Mouse (Mus musculus) CH12.LX (cell line): ENCODE measurements around the gene Serpind1.
A peak's percentile ranks its signal among the peaks of the same experiment; 100 is the strongest.

Experiments used
- CTCF ChIP-seq, 2 experiments: IDR thresholded peaks in 1 of 2; conservative IDR thresholded peaks in 1 of 2; 2 replicates each; pipeline ENCODE4 v1.5.1; 2011 to 2012; ENCODE audit warnings: low read depth in 2 of 2, low read length in 2 of 2, improper control_type of control experiment in 1 of 2, inconsistent platforms in 1 of 2, mild to moderate bottlenecking in 1 of 2, moderate library complexity in 1 of 2
- EP300 ChIP-seq: IDR thresholded peaks from 2 replicates; pipeline ENCODE4 v1.6.1; 2011; ENCODE audit warnings: low read length, improper control_type of control experiment
- MAFK ChIP-seq: IDR thresholded peaks from 2 replicates; pipeline ENCODE4 v1.6.1; 2011; ENCODE audit warnings: low read length, improper control_type of control experiment; ENCODE audit not compliant: insufficient replicate concordance
- NRF1 ChIP-seq: IDR thresholded peaks from 2 replicates; pipeline ENCODE4 v1.6.1; 2014; ENCODE audit warnings: low read depth, mild to moderate bottlenecking, inconsistent platforms, low read length, improper control_type of control experiment, moderate library complexity
- POLR2A ChIP-seq: IDR thresholded peaks from 2 replicates; pipeline ENCODE4 v1.6.1; 2011; ENCODE audit warnings: low read depth, mild to moderate bottlenecking, improper control_type of control experiment, low read length
- POLR2AphosphoS2 ChIP-seq: IDR thresholded peaks from 2 replicates; pipeline ENCODE4 v1.6.1; 2011; ENCODE audit warnings: low read depth, low read length, improper control_type of control experiment
- ZC3H11A ChIP-seq: IDR thresholded peaks from 2 replicates; pipeline ENCODE4 v1.6.1; 2012; ENCODE audit warnings: low read depth, mild to moderate bottlenecking, inconsistent platforms, low read length, improper control_type of control experiment
- ZKSCAN1 ChIP-seq: IDR thresholded peaks from 2 replicates; pipeline ENCODE4 v1.6.1; 2012; ENCODE audit warnings: low read depth, inconsistent platforms, low read length, improper control_type of control experiment, borderline replicate concordance
- ZMIZ1 ChIP-seq: IDR thresholded peaks from 2 replicates; pipeline ENCODE4 v1.6.1; 2012; ENCODE audit warnings: low read depth, mild to moderate bottlenecking, inconsistent platforms, low read length, improper control_type of control experiment

DNA sequence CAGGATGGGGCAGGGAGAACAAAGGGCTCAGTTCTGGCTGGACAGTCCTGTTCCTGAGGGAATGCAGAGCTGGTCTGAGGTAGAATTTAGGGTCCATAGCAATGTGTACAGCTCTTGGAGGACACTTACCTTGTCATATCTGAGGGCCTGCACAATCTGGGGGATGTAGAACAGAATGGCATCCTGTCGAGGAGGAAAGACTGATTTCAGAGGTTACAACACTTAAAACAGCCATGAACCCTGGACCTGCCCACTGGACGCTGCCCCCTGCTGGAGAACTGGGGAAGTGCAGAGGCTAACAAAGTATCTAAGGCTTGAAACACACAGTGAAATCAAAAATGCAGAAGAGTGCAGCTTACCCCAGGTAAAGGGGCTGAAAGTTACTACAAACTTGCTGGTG lies 38.4 kb upstream of the Serpind1 start:
- TF ChIP-seq EP300, result no peak
- TF ChIP-seq NRF1, result no peak
- TF ChIP-seq POLR2AphosphoS2, result no peak
- peak; percentile 97 to 100 for TF ChIP-seq CTCF (conservative IDR thresholded peaks at IDR 0.05 in 1 of 2, IDR thresholded peaks at IDR 0.05 in 1 of 2; ENCODE audit: low read depth in 2 of 2, low read length in 2 of 2)
- TF ChIP-seq ZC3H11A, result no peak; the same call in 1 of the 2 replicates
- TF ChIP-seq ZKSCAN1, result no peak
- TF ChIP-seq MAFK, result no peak
- no peak for TF ChIP-seq ZMIZ1
- TF ChIP-seq POLR2A, result no peak
